Mouse (Mus musculus) erythroblast, embryonic 14.5 days (primary cell): ENCODE measurements around the gene Fam20b.

ENCODE experiments used
- GATA1 ChIP-seq: IDR thresholded peaks from 2 replicates; pipeline ENCODE4 v1.6.1; 2012; ENCODE audit warnings: low read length, inconsistent platforms, mixed read lengths
- TAL1 ChIP-seq: IDR thresholded peaks from 3 replicates; pipeline ENCODE4 v1.6.1; 2012; ENCODE audit warnings: low read length, inconsistent platforms, mixed read lengths

- no peak for TF ChIP-seq TAL1
- no peak for TF ChIP-seq GATA1
Measured at GRCm38 (mm10) chr1:156669208-156669983, 49.5 kb downstream of the Fam20b start.
